Mouse (Mus musculus): ENCODE data around the gene Wwox. TPM values are rescaled to one million over a fixed set of nuclear protein-coding genes. Genes with fewer than 3 reads are reported as not detected.

Wwox gene
- total RNA-seq, 2 experiments from 2014 or later = 8.7 to 10.3 TPM

GRCm38 (mm10) chr8:114869321-114869720 is 429.9 kb downstream of the Wwox start:
- DNase-seq = no peak

DNA sequence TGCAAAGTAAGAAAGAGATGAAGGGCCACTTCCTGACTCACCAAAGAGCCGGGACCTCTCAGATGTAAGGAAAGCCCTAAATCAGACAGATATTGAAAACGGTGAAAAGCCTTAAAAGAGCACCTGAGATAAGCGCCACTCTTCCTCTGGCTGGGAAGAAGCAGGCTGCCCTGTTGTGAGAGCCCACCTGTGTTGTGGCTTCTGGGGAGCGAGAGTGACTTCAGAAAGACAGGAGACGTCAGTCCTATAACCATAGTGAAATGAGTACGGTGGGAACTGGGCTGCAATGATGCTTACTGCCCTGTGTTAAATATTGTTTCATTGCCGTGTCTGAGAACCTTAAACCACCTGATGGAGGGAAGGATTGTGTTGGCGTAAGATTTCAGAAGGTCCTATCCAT is 431.0 kb downstream of the Wwox start:
- DNase-seq = no peak

DNA sequence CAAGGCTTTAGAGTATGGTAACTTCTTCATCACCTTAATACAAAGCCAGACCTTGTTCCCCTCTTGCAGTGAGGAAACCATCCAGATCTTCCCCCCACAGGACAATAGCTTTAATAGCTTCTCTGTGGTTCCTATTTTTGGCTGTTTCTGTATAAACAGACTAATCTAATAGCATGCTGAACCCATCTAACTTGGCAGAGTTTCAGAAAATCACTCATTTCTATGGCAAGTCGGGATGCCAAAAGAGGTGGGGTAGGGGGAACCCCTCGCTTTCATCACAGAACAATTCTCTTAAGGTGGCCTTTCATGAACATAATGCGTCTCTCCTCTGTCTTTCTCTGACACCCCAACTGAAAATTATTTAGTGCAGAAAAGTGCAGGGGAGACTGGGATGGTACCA is 433.0 kb downstream of the Wwox start:
- DNase-seq = no peak

- DNase-seq = no peak
Measured at GRCm38 (mm10) chr8:114875161-114875560, 435.7 kb downstream of the Wwox start.

DNA sequence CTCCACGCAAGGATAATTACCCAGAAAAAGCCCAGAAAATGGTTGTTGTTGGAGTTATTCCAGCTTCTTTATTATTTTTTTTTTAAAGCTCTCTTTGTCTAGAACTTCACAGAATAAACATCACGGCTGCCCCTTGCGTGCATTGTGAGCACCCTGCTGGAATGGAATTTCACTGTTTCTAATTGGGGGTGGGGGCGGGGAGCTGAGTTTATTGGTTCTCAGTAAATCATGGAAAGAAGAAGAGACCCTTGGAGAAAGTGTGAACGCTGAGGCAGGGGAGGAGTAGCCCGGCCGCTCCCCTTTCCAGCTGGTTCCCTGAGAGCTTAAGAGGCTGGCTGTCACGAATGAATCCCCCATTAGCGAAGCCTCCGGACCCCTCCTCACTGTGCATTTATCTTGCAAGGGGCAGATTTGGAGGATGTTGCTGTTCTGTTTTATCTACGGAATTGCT is 436.7 kb downstream of the Wwox start:
- no peak for DNase-seq

DNA sequence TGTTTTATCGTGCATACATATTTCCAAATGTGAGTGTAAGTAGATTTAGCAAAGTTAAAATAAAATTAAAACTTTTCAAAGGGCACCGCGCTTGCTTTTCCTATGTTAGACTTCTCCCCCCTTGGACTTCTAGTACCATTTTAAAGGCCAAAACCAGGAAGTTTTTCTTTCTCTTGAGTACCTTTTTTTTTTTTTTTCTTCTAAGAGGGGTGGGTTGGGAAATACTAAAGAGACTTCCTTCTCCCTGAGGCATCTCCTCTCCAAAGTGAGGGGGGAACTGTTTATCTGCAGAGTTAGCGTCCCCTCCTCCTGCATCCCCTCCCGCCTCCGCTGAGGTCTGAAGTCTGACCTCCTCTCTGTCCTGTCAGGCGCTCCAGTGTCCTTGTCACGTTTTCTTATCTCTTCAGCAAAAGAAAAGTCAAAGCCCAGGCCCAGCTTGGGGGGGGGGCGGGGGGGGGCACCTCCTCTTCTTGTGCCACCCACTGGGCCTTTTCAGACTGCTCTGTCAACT is 437.3 kb downstream of the Wwox start:
- DNase-seq = no peak

DNA sequence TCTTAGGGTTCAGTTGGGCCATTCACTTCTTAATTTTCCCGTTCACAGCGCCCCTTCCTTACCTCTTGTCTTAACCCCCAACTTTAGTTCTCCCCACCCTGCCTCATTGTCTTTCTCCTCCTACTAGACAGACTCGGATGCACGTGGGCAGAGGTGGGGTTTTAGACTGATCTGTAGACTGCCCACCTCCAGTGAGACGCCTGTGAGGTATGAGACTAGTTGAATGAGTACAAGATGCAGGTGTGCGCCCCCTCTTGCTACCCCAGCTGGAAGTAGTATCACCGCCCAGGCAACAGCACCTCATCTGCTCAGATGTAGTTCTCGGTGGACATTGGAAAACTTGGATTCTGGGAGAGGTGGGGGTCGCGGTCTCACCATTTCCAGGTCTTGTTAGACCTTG is 437.8 kb downstream of the Wwox start:
- no peak for DNase-seq

- no peak for DNase-seq
Measured at GRCm38 (mm10) chr8:114878449-114879276, 439.2 kb downstream of the Wwox start.

GRCm38 (mm10) chr8:114879277-114879568 is 439.8 kb downstream of the Wwox start:
- no peak for DNase-seq

- no peak for DNase-seq
Measured at GRCm38 (mm10) chr8:114879678-114880077, 440.2 kb downstream of the Wwox start.

- DNase-seq = no peak
Measured at GRCm38 (mm10) chr8:114880475-114881135, 441.1 kb downstream of the Wwox start.

GRCm38 (mm10) chr8:114881891-114882401 is 442.5 kb downstream of the Wwox start:
- DNase-seq = no peak

DNA sequence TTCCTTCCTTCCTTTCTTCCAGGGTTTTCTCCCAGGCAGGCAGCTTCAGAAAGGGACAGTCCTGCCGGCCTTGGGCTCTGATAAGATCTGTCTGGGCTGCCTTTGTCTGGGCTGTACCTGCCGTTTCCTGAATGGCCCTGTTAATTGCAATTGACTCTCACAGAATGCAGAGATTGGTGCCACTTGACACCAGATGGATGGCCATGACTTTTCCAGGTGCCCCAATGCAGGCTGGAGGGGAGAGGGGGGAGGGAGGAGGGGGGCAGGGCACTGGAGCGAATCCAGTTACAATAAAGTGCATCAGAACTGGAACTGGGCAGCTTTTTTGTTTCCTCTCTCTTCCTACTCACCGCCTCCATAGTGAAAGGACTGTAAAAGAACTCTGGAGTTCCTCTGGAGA is 443.0 kb downstream of the Wwox start:
- DNase-seq = no peak

- DNase-seq = no peak
Measured at GRCm38 (mm10) chr8:114882936-114883606, 443.6 kb downstream of the Wwox start.

GRCm38 (mm10) chr8:114883967-114884366 is 444.5 kb downstream of the Wwox start:
- no peak for DNase-seq

DNA sequence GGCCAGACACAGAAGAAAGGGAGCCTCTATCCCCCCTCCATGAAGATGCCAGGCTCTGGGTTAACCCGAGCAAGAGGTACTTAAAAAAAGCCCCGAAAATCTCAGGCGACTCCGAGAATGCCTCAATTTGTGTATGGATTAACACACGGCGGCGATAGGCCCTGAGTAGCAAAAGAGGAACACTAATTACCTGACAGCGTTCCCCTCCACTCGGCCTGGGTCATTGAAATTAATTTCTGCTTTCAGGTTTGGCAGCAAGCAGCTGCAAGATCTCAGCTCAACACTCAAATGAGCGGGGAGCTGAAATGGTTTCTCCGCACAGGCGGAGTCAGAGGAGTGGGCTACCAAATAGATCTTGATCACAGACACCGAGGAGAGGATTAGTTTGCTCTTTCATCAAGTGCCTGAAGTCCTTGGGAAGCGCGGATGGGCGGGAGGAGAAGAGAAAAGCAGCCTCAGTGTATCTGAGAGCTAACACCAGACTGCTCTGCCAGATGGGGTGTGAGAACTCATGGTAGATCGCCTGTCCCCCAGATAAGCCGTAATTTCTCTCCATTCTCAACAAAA is 445.7 kb downstream of the Wwox start:
- DNase-seq = no peak

- no peak for DNase-seq
Measured at GRCm38 (mm10) chr8:114888388-114888787, 448.9 kb downstream of the Wwox start.

DNA sequence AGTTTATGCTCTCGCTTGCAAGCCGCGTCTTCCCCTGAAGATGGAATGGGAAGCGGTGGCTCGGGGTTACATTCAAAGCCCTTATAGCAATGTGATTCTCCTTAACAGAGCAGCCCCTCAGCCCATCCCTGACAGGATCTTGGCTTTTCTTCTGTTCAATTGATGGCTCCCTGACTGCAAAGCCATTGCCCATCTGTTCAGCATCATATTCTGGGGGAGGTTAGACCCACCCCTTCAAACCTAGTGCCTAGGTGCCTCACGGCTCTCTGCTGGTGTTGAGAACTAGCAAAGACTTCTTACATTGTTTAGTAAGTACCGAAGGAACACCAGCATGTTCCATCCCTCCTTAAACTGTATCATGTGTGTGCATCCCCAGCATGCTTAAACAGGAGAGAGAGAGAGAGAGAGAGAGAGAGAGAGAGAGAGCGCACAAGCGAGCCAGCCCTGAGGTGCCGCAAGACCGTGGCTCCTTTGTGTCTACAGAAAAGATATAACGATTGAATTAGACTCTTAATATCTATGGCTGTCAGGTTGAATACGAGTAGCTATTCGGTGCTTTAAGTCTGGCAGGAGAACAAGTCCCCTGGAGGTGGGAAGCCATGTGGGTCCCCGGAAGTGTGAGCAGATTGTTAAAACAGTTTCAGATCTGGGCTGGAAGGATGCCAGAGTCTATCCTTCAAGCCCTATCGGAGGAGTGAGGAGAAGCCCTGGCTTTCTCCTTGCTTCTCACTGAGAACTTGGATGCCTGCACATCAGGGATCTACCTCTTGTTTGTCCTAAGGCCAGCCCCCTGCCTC is 450.3 kb downstream of the Wwox start:
- no peak for DNase-seq

- no peak for DNase-seq
Measured at GRCm38 (mm10) chr8:114890478-114890877, 451.0 kb downstream of the Wwox start.

DNA sequence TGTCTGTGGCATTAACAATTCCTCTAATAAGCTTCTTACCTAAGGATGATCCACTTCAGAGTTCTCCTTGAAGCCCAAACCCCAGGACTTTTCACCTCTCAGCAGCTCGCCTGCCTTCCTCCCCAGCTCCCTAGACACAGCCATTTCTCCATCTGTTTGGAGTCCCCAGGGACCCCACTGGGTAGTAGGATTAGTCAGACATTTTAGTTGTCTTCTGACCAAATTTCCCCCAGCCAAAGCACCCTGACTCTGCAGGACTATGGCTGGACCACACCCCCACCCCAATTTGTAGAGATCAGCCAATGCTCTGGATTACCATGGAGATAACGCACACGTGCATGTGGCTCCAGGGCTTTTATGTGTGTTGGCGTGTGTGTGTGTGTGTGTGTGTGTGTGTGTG is 451.8 kb downstream of the Wwox start:
- no peak for DNase-seq

DNA sequence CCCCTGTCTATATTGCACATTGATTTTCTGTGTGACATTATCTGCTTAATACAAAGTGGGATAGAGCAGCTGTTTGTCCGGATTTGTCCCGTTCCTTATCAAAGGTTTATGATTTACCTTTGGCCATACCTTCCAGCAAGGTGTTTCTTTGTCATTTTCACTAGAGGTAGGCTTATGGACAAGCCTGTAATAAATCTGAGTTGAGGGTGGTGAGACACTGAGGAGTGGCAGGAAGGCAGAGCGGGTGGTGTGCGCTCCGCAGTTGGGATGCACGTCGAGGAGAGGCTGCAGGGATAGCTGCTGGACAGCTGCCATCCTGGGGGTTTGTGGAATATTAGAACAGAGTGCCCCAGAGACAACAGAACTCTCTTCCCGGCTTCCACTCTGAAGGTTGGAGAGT is 458.0 kb downstream of the Wwox start:
- DNase-seq = no peak

DNA sequence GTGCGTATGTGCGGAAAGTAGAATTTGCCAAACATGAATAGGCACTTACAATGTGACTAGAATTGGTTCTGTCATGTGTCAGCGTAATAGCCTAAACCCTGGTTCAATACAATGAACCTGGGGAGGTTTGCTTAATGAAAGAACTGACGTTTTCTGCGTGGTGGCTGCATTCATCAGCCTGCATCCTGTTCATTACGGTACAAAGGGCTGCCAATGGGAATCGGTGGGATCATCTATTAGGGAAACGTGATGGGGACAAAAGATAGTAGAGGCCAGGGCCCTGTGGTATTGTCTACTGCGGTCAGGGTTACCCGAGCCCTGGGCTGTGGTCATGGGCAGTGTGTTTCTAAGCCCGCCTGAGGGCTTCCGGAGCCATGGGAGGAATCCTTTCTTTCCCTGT is 459.7 kb downstream of the Wwox start:
- no peak for DNase-seq
